Mouse (Mus musculus) megakaryocyte, adult 5-6 weeks (primary cell): Measurements from ENCODE around the gene Madd. TPM values are rescaled to one million over a fixed set of nuclear protein-coding genes. Genes with fewer than 3 reads are reported as not detected.

Source experiments
- ATAC-seq: 2 replicates; pipeline ENCODE4 v1.8.0; 2016; ENCODE audit warnings: mild to moderate bottlenecking, inconsistent platforms; ENCODE audit not compliant: poor library complexity, severe bottlenecking
- total RNA-seq, 2 experiments: library from RNA; stranded (forward) in 1 of 2; stranded (reverse) in 1 of 2; fragments of 153-499, 151-499 nt in 1 of 2; fragments of 221-1000, 200-1000 nt in 1 of 2; gene quantifications; 2 replicates each; pipeline versions ENCODE4 v1.2.3 to v1.2.4; 2015 to 2017

Gene Madd
- total RNA-seq, 2 experiments from 2014 or later = 35.4 to 78.7 TPM

- no peak for ATAC-seq
Measured at GRCm38 (mm10) chr2:91176234-91176633, 7.4 kb downstream of the Madd start.

- no peak for ATAC-seq
Measured at GRCm38 (mm10) chr2:91175490-91175889, 8.1 kb downstream of the Madd start.

GRCm38 (mm10) chr2:91169587-91170322 lies 13.9 kb downstream of the Madd start:
- ATAC-seq = no peak

- ATAC-seq = no peak
Measured at GRCm38 (mm10) chr2:91167629-91168028, 16.0 kb downstream of the Madd start.

GRCm38 (mm10) chr2:91164991-91165390 lies 18.6 kb downstream of the Madd start:
- ATAC-seq = no peak

GRCm38 (mm10) chr2:91163532-91163931 lies 20.1 kb downstream of the Madd start:
- ATAC-seq = no peak

GRCm38 (mm10) chr2:91162952-91163351 lies 20.7 kb downstream of the Madd start:
- ATAC-seq = no peak

- ATAC-seq = no peak
Measured at GRCm38 (mm10) chr2:91160591-91160990, 23.0 kb downstream of the Madd start.

- ATAC-seq = no peak
Measured at GRCm38 (mm10) chr2:91157002-91157752, 26.5 kb downstream of the Madd start.

- no peak for ATAC-seq
Measured at GRCm38 (mm10) chr2:91154091-91154490, 29.5 kb downstream of the Madd start.

- ATAC-seq = no peak
Measured at GRCm38 (mm10) chr2:91152885-91153377, 30.7 kb downstream of the Madd start.

GRCm38 (mm10) chr2:91151331-91151730 lies 32.3 kb downstream of the Madd start:
- ATAC-seq = no peak

- no peak for ATAC-seq
Measured at GRCm38 (mm10) chr2:91148101-91148500, 35.5 kb downstream of the Madd start.

- ATAC-seq = no peak
Measured at GRCm38 (mm10) chr2:91143401-91143800, 40.2 kb downstream of the Madd start.

- no peak for ATAC-seq
Measured at GRCm38 (mm10) chr2:91142920-91143319, 40.7 kb downstream of the Madd start.

- ATAC-seq = no peak
Measured at GRCm38 (mm10) chr2:91139764-91140163, 43.9 kb downstream of the Madd start.

- ATAC-seq = no peak
Measured at GRCm38 (mm10) chr2:91139311-91139710, 44.3 kb downstream of the Madd start.

GRCm38 (mm10) chr2:91137481-91137880 lies 46.2 kb downstream of the Madd start:
- no peak for ATAC-seq

GRCm38 (mm10) chr2:91136513-91137412 lies 46.9 kb downstream of the Madd start:
- no peak for ATAC-seq

- ATAC-seq = peak; percentile 39; the same call in 1 of the 2 replicates
Measured at GRCm38 (mm10) chr2:91132035-91132434, 51.6 kb downstream of the Madd start.

GRCm38 (mm10) chr2:91131251-91131650 lies 52.4 kb downstream of the Madd start:
- no peak for ATAC-seq
